ENCODE assay signal across 8 mouse cellular contexts in the genomic region with DNA sequence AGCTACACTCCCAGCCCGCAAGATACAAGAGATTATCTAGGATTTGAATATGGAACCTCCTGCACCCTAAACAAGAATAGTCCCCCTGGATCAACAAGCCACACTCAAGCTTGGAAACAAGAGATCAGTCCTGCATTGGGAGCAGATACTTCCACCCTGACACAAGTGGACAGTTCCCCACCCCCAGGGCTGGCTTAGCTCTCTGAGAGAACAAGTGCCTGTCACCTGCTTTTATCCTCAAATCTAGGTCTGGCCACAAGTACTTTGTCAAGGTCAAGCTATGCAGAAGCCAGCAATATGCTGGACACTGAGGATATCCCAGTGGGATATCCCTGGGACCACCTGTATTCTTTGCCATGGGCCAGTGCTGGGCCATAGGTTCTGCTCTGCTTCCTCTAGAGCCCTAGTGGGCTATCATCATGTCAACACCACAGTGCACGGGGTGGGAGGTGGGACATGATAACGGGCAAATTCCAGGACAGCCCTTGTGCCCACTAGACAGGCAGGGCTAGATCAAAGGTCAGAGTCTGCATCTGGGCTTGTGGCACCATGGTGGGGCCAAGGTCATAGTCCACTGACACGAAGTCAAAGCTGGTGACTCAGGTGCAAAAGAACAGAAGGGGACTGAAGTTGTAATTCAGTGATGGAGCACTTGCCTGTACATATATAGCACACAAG. TPM values are rescaled to one million over a fixed set of nuclear protein-coding genes. Genes with fewer than 3 reads are reported as not detected.
DNase-seq lines count a peak whose midpoint lies in the region; ATAC-seq and TF ChIP-seq lines count a peak whose summit lies in the region.

No protein-coding gene starts in this region.

- peak overlapping the region; percentile 78 for H3K9ac ChIP-seq in forebrain, embryonic 16.5 days (replicated peaks; ENCODE audit: low read depth, low read length)
- H3K9ac ChIP-seq in neural tube, embryonic 13.5 days = peak overlapping the region; percentile 81

- TF ChIP-seq CTCF in testis, adult 2 months (IDR thresholded peaks at IDR 0.05; ENCODE audit: control insufficient read depth, insufficient read depth, insufficient replicate concordance, low read depth, low read length) = no peak

- H3K27ac ChIP-seq in testis, adult 2 months (ENCODE audit: control insufficient read depth, insufficient read depth, low read depth, low read length) = peak overlapping the region; percentile 87
- peak overlapping the region; percentile 33; the same call in 1 of the 2 replicates for H3K27ac ChIP-seq in forebrain, embryonic 16.5 days (ENCODE audit: low read length)
- peak overlapping the region; percentile 81 for H3K27ac ChIP-seq in neural tube, embryonic 13.5 days (replicated peaks)

- H3K27me3 ChIP-seq in testis, adult 2 months (ENCODE audit: control insufficient read depth, insufficient read depth, low read length) = no peaks in the 10 kb centered on the region
- H3K27me3 ChIP-seq in forebrain, embryonic 16.5 days (replicated peaks; ENCODE audit: control insufficient read depth, insufficient read depth, low read length) = no peaks in the 10 kb centered on the region
- no peaks in the 10 kb centered on the region for H3K27me3 ChIP-seq in neural tube, embryonic 13.5 days

- H3K9me3 ChIP-seq in forebrain, embryonic 16.5 days (ENCODE audit: control insufficient read depth, low read length) = no peaks in the 10 kb centered on the region
- no peaks in the 10 kb centered on the region for H3K9me3 ChIP-seq in neural tube, embryonic 13.5 days

- no peak for TF ChIP-seq POLR2A in testis, adult 2 months (IDR thresholded peaks at IDR 0.05; ENCODE audit: control insufficient read depth, low read depth, low read length)

- no peaks in the 10 kb centered on the region; the same call in 1 of the 2 replicates for H3K36me3 ChIP-seq in testis, adult 2 months (ENCODE audit: control insufficient read depth, insufficient read depth, low read length)
- peaks cover 22% of the 10 kb centered on the region for H3K36me3 ChIP-seq in forebrain, embryonic 16.5 days (ENCODE audit: control insufficient read depth, insufficient read depth)
- H3K36me3 ChIP-seq in neural tube, embryonic 13.5 days = peaks cover 69% of the 10 kb centered on the region

- peaks cover 15% of the 10 kb centered on the region for H3K4me1 ChIP-seq in testis, adult 2 months (ENCODE audit: control insufficient read depth, insufficient read depth, low read length)
- peaks cover 17% of the 10 kb centered on the region for H3K4me1 ChIP-seq in forebrain, embryonic 16.5 days (replicated peaks; ENCODE audit: control insufficient read depth, insufficient read depth, low read length)
- H3K4me1 ChIP-seq in neural tube, embryonic 13.5 days (replicated peaks) = peaks cover 29% of the 10 kb centered on the region

- no peak for ATAC-seq in forebrain, embryonic 16.5 days
- ATAC-seq in neural tube, embryonic 13.5 days (ENCODE audit: low read depth) = no peak
- no peak for ATAC-seq in frontal cortex, adult (ENCODE audit: low TSS enrichment)

- peak overlapping the region; percentile 62 for H3K4me2 ChIP-seq in forebrain, embryonic 16.5 days (ENCODE audit: low read length)
- peak overlapping the region; percentile 65 for H3K4me2 ChIP-seq in neural tube, embryonic 13.5 days

- no peak for DNase-seq in testis, postnatal 14 days (ENCODE audit: low spot score)
- DNase-seq in kidney, postnatal 36 days = peak; percentile 74 to 84
- DNase-seq in adrenal gland, adult (ENCODE audit: inconsistent age in 2 of 2, low spot score in 1 of 2) = no peak
- no peak for DNase-seq in spleen, postnatal 4 days (ENCODE audit: low spot score in 2 of 2)

- 44% methylated on average over 4 of the region's 4 CpGs for WGBS in forebrain, embryonic 16.5 days
- 58% methylated on average over 4 of the region's 4 CpGs for WGBS in neural tube, embryonic 13.5 days

- H3K4me3 ChIP-seq in testis, adult 2 months (ENCODE audit: control insufficient read depth, low read depth, low read length) = peak overlapping the region; percentile 89
- peak overlapping the region; percentile 67 for H3K4me3 ChIP-seq in forebrain, embryonic 16.5 days (replicated peaks; ENCODE audit: low read length)
- peak overlapping the region; percentile 63 for H3K4me3 ChIP-seq in neural tube, embryonic 13.5 days

RNA-seq across cellular contexts. Expression of a gene that starts 1.0 kb away (rescaled TPM):
- 106 and 116 TPM in 2 replicates for polyA plus RNA-seq in testis, adult 2 months (2012; rRNA removed)
- polyA plus RNA-seq in forebrain, embryonic 16.5 days (2015; fragmentation: Nextera tagmentation; extraction: Ambion mirVana) = 175 and 234 TPM in 2 replicates
- polyA plus RNA-seq in neural tube, embryonic 13.5 days (2015; fragmentation: Nextera tagmentation; extraction: Ambion mirVana) = 167 and 175 TPM in 2 replicates

RNA-seq across cellular contexts. Expression of a gene that starts 8.3 kb away (rescaled TPM):
- 22.3 and 23.9 TPM in 2 replicates for polyA plus RNA-seq in testis, adult 2 months (2012; rRNA removed)
- 50.2 and 50.6 TPM in 2 replicates for polyA plus RNA-seq in forebrain, embryonic 16.5 days (2015; fragmentation: Nextera tagmentation; extraction: Ambion mirVana)
- polyA plus RNA-seq in neural tube, embryonic 13.5 days (2015; fragmentation: Nextera tagmentation; extraction: Ambion mirVana) = 52.0 and 55.2 TPM in 2 replicates

RNA-seq across cellular contexts. Expression of a gene that starts 8.5 kb away (rescaled TPM):
- polyA plus RNA-seq in testis, adult 2 months (2012; rRNA removed) = 24.6 and 26.3 TPM in 2 replicates
- polyA plus RNA-seq in forebrain, embryonic 16.5 days (2015; fragmentation: Nextera tagmentation; extraction: Ambion mirVana) = not detected in 2 replicates
- polyA plus RNA-seq in neural tube, embryonic 13.5 days (2015; fragmentation: Nextera tagmentation; extraction: Ambion mirVana) = 0.81 TPM in 1 of 2 replicates, not detected in the other

RNA-seq across cellular contexts. Expression of a gene that starts 16.6 kb away (rescaled TPM):
- 9.5 and 10.4 TPM in 2 replicates for polyA plus RNA-seq in testis, adult 2 months (2012; rRNA removed)
- polyA plus RNA-seq in forebrain, embryonic 16.5 days (2015; fragmentation: Nextera tagmentation; extraction: Ambion mirVana) = 39.9 and 40.1 TPM in 2 replicates
- polyA plus RNA-seq in neural tube, embryonic 13.5 days (2015; fragmentation: Nextera tagmentation; extraction: Ambion mirVana) = 35.5 and 36.0 TPM in 2 replicates

RNA-seq across cellular contexts. Expression of a gene that starts 18.5 kb away (rescaled TPM):
- polyA plus RNA-seq in testis, adult 2 months (2012; rRNA removed) = 178 and 209 TPM in 2 replicates
- polyA plus RNA-seq in forebrain, embryonic 16.5 days (2015; fragmentation: Nextera tagmentation; extraction: Ambion mirVana) = 178 and 192 TPM in 2 replicates
- polyA plus RNA-seq in neural tube, embryonic 13.5 days (2015; fragmentation: Nextera tagmentation; extraction: Ambion mirVana) = 175 and 192 TPM in 2 replicates

Comparison
In these comparisons a context has a peak if more than half of its experiments do, and no peak if none do; other contexts are left out.
1. H3K27ac ChIP-seq: peak in every context shown above with its lines; median percentile 87 in testis, adult 2 months; 81 in neural tube, embryonic 13.5 days; 33 in forebrain, embryonic 16.5 days.
2. DNase-seq: peak in kidney, postnatal 36 days (2 of 2); none in testis, postnatal 14 days (single experiment), adrenal gland, adult (0 of 2) and spleen, postnatal 4 days (0 of 2).
3. RNA of a gene that starts 8.5 kb away (polyA plus RNA-seq): 24.6 to 26.3 TPM in testis, adult 2 months; 0.81 TPM in neural tube, embryonic 13.5 days and not detected in forebrain, embryonic 16.5 days; every median in the first group is over 10 times any median in the second.
4. Peak in every context shown above with its lines, with median percentiles within 50 percentile points of each other: H3K4me3 ChIP-seq.